Mouse (Mus musculus): Measurements from ENCODE around the gene Xpnpep1.

The Xpnpep1 gene

GRCm38 (mm10) chr19:53040164-53041132 is at the start of gene Xpnpep1:
Xpnpep1 (minus strand) TSS chr19:53040214.
- DNase-seq: peak; percentile 44

- no peak for DNase-seq
These were observed 47.5 kb upstream of the Xpnpep1 start for GRCm38 (mm10) chr19:53087268-53088143.

GRCm38 (mm10) chr19:53086861-53087260 is 46.8 kb upstream of the Xpnpep1 start:
- no peak for DNase-seq

- peak; percentile 72 for DNase-seq
These were observed 44.7 kb upstream of the Xpnpep1 start for GRCm38 (mm10) chr19:53084735-53085134.

- DNase-seq: no peak
These were observed 42.8 kb upstream of the Xpnpep1 start for GRCm38 (mm10) chr19:53082862-53083261.

GRCm38 (mm10) chr19:53081339-53081738 is 41.3 kb upstream of the Xpnpep1 start:
- no peak for DNase-seq

GRCm38 (mm10) chr19:53080921-53081320 is 40.9 kb upstream of the Xpnpep1 start:
- DNase-seq: peak; percentile 77

- DNase-seq: no peak
These were observed 40.5 kb upstream of the Xpnpep1 start for GRCm38 (mm10) chr19:53080487-53080886.

GRCm38 (mm10) chr19:53080026-53080425 is 40.0 kb upstream of the Xpnpep1 start:
- no peak for DNase-seq

GRCm38 (mm10) chr19:53078271-53079085 is 38.5 kb upstream of the Xpnpep1 start:
- DNase-seq: peak; percentile 68

GRCm38 (mm10) chr19:53077278-53077677 is 37.3 kb upstream of the Xpnpep1 start:
- DNase-seq: no peak

GRCm38 (mm10) chr19:53076238-53076981 is 36.4 kb upstream of the Xpnpep1 start:
- peak; percentile 98 for DNase-seq

- no peak for DNase-seq
These were observed 35.9 kb upstream of the Xpnpep1 start for GRCm38 (mm10) chr19:53075896-53076237.

GRCm38 (mm10) chr19:53074899-53075722 is 35.1 kb upstream of the Xpnpep1 start:
- peak; percentile 59 for DNase-seq

- no peak for DNase-seq
These were observed 33.5 kb upstream of the Xpnpep1 start for GRCm38 (mm10) chr19:53073521-53073920.

- DNase-seq: no peak
These were observed 32.4 kb upstream of the Xpnpep1 start for GRCm38 (mm10) chr19:53072406-53072805.

GRCm38 (mm10) chr19:53071651-53072050 is 31.6 kb upstream of the Xpnpep1 start:
- DNase-seq: no peak

GRCm38 (mm10) chr19:53070870-53071269 is 30.9 kb upstream of the Xpnpep1 start:
- DNase-seq: no peak

- DNase-seq: no peak
These were observed 29.4 kb upstream of the Xpnpep1 start for GRCm38 (mm10) chr19:53069451-53069850.

GRCm38 (mm10) chr19:53066934-53067333 is 26.9 kb upstream of the Xpnpep1 start:
- DNase-seq: no peak

GRCm38 (mm10) chr19:53066531-53066930 is 26.5 kb upstream of the Xpnpep1 start:
- DNase-seq: no peak
